Mouse (Mus musculus): Measurements from ENCODE around the gene Rbm20. TPM values are rescaled to one million over a fixed set of nuclear protein-coding genes. Genes with fewer than 3 reads are reported as not detected.

Gene Rbm20
- polyA plus RNA-seq, 1 experiment from 2014 or later: 0.59 TPM

- H3K9ac ChIP-seq: no peak overlapping the region
- no peak overlapping the region for H3K4me2 ChIP-seq
- no peak for DNase-seq
- peaks cover 8% of the 10 kb centered on the region; the same call in 1 of the 2 replicates for H3K4me1 ChIP-seq (ENCODE audit: insufficient read depth)
- H3K36me3 ChIP-seq (ENCODE audit: insufficient read depth): no peaks in the 10 kb centered on the region
- 71% methylated on average over 7 of the region's 7 CpGs for WGBS
- H3K27me3 ChIP-seq (ENCODE audit: insufficient read depth, low read length): no peaks in the 10 kb centered on the region
- no peak overlapping the region for H3K27ac ChIP-seq (ENCODE audit: low read depth)
- H3K9me3 ChIP-seq (ENCODE audit: low read depth, low read length): no peaks in the 10 kb centered on the region
- TF ChIP-seq CTCF (IDR thresholded peaks at IDR 0.05; ENCODE audit: low read depth): no peak
- no peak overlapping the region for H3K4me3 ChIP-seq (ENCODE audit: low read depth, low read length)
- ATAC-seq (ENCODE audit: insufficient read depth): no peak
These were observed 184.2 kb downstream of the Rbm20 start for GRCm38 (mm10) chr19:53861346-53861745.

- Histone ChIP-seq H3K27me3 (ENCODE audit: insufficient read depth, low read length) (no peaks in the 10 kb centered on the region), H3K9me3 (ENCODE audit: low read depth, low read length) (no peaks in the 10 kb centered on the region), H3K4me3 (ENCODE audit: low read depth, low read length) (no peak overlapping the region), H3K27ac (ENCODE audit: low read depth) (no peak overlapping the region), H3K9ac (no peak overlapping the region), H3K36me3 (ENCODE audit: insufficient read depth) (no peaks in the 10 kb centered on the region), H3K4me1 (ENCODE audit: insufficient read depth) (peaks cover 8% of the 10 kb centered on the region; the same call in 1 of the 2 replicates), H3K4me2 (no peak overlapping the region)
- WGBS: 74% methylated on average over 8 of the region's 8 CpGs
- TF ChIP-seq CTCF (IDR thresholded peaks at IDR 0.05; ENCODE audit: low read depth): no peak
- no peak for ATAC-seq (ENCODE audit: insufficient read depth)
- DNase-seq: no peak
These were observed 185.6 kb downstream of the Rbm20 start for GRCm38 (mm10) chr19:53862573-53863246.

GRCm38 (mm10) chr19:53867238-53867637 lies 190.1 kb downstream of the Rbm20 start:
- DNase-seq (no peak), ATAC-seq (ENCODE audit: insufficient read depth) (no peak)
- H3K27me3 ChIP-seq (ENCODE audit: insufficient read depth, low read length): no peaks in the 10 kb centered on the region
- TF ChIP-seq CTCF (IDR thresholded peaks at IDR 0.05; ENCODE audit: low read depth): no peak
- H3K4me1 ChIP-seq (ENCODE audit: insufficient read depth): no peaks in the 10 kb centered on the region
- no peak overlapping the region for H3K9ac ChIP-seq
- H3K27ac ChIP-seq (ENCODE audit: low read depth): no peak overlapping the region
- no peaks in the 10 kb centered on the region for H3K36me3 ChIP-seq (ENCODE audit: insufficient read depth)
- H3K4me2 ChIP-seq: no peak overlapping the region
- no peak overlapping the region for H3K4me3 ChIP-seq (ENCODE audit: low read depth, low read length)
- no peaks in the 10 kb centered on the region for H3K9me3 ChIP-seq (ENCODE audit: low read depth, low read length)

GRCm38 (mm10) chr19:53868125-53868524 lies 191.0 kb downstream of the Rbm20 start:
- H3K36me3 ChIP-seq (ENCODE audit: insufficient read depth): no peaks in the 10 kb centered on the region
- no peak for ATAC-seq (ENCODE audit: insufficient read depth)

GRCm38 (mm10) chr19:53868796-53869195 lies 191.7 kb downstream of the Rbm20 start:
- H3K9ac ChIP-seq: no peak overlapping the region
- H3K4me3 ChIP-seq (ENCODE audit: low read depth, low read length): no peak overlapping the region
- WGBS: 88% methylated on average over 1 of the region's 1 CpGs
- ATAC-seq (ENCODE audit: insufficient read depth): no peak
- H3K4me1 ChIP-seq (ENCODE audit: insufficient read depth): no peaks in the 10 kb centered on the region
- no peaks in the 10 kb centered on the region for H3K36me3 ChIP-seq (ENCODE audit: insufficient read depth)
- DNase-seq: no peak
- no peak overlapping the region for H3K4me2 ChIP-seq
- H3K27ac ChIP-seq (ENCODE audit: low read depth): no peak overlapping the region
- no peaks in the 10 kb centered on the region for H3K9me3 ChIP-seq (ENCODE audit: low read depth, low read length)
- TF ChIP-seq CTCF (IDR thresholded peaks at IDR 0.05; ENCODE audit: low read depth): no peak
- H3K27me3 ChIP-seq (ENCODE audit: insufficient read depth, low read length): no peaks in the 10 kb centered on the region

More at GRCm38 (mm10) chr19:53868125-53868524, 191.0 kb downstream of the Rbm20 start:
- WGBS: 85% methylated on average over 6 of the region's 6 CpGs
- Histone ChIP-seq H3K4me3 (ENCODE audit: low read depth, low read length) (no peak overlapping the region), H3K27ac (ENCODE audit: low read depth) (no peak overlapping the region), H3K4me2 (no peak overlapping the region), H3K9ac (no peak overlapping the region), H3K27me3 (ENCODE audit: insufficient read depth, low read length) (no peaks in the 10 kb centered on the region), H3K4me1 (ENCODE audit: insufficient read depth) (no peaks in the 10 kb centered on the region), H3K9me3 (ENCODE audit: low read depth, low read length) (no peaks in the 10 kb centered on the region)
- DNase-seq: no peak
- TF ChIP-seq CTCF (IDR thresholded peaks at IDR 0.05; ENCODE audit: low read depth): no peak

GRCm38 (mm10) chr19:53869427-53870385 lies 192.6 kb downstream of the Rbm20 start:
- Histone ChIP-seq H3K36me3 (ENCODE audit: insufficient read depth) (no peaks in the 10 kb centered on the region), H3K4me1 (ENCODE audit: insufficient read depth) (no peaks in the 10 kb centered on the region), H3K9me3 (ENCODE audit: low read depth, low read length) (no peaks in the 10 kb centered on the region), H3K9ac (no peak overlapping the region), H3K27ac (ENCODE audit: low read depth) (no peak overlapping the region), H3K4me2 (no peak overlapping the region), H3K27me3 (ENCODE audit: insufficient read depth, low read length) (no peaks in the 10 kb centered on the region), H3K4me3 (ENCODE audit: low read depth, low read length) (no peak overlapping the region)
- WGBS: 70% methylated on average over 4 of the region's 4 CpGs
- DNase-seq (no peak), ATAC-seq (ENCODE audit: insufficient read depth) (no peak)
- TF ChIP-seq CTCF (IDR thresholded peaks at IDR 0.05; ENCODE audit: low read depth): no peak

GRCm38 (mm10) chr19:53870568-53870967 lies 193.5 kb downstream of the Rbm20 start:
- Histone ChIP-seq H3K27me3 (ENCODE audit: insufficient read depth, low read length) (no peaks in the 10 kb centered on the region), H3K27ac (ENCODE audit: low read depth) (no peak overlapping the region), H3K4me3 (ENCODE audit: low read depth, low read length) (no peak overlapping the region), H3K9ac (no peak overlapping the region), H3K4me2 (no peak overlapping the region), H3K4me1 (ENCODE audit: insufficient read depth) (no peaks in the 10 kb centered on the region), H3K9me3 (ENCODE audit: low read depth, low read length) (no peaks in the 10 kb centered on the region), H3K36me3 (ENCODE audit: insufficient read depth) (no peaks in the 10 kb centered on the region)
- DNase-seq (no peak), ATAC-seq (ENCODE audit: insufficient read depth) (no peak)
- WGBS: 63% methylated on average over 2 of the region's 2 CpGs
- no peak for TF ChIP-seq CTCF (IDR thresholded peaks at IDR 0.05; ENCODE audit: low read depth)
